Mouse (Mus musculus) layer of hippocampus, adult 9-11 months (tissue): ENCODE results near the gene Gm10142.
"Not testable (repeated sequence)": the region's sequence is repeated elsewhere in the genome, so short reads cannot be mapped to it uniquely, and the experiment has no call there.

ENCODE experiments used
- DNase-seq: peaks from one replicate; pipeline ENCODE4 v3.0.0; 2022

The Gm10142 gene

DNA sequence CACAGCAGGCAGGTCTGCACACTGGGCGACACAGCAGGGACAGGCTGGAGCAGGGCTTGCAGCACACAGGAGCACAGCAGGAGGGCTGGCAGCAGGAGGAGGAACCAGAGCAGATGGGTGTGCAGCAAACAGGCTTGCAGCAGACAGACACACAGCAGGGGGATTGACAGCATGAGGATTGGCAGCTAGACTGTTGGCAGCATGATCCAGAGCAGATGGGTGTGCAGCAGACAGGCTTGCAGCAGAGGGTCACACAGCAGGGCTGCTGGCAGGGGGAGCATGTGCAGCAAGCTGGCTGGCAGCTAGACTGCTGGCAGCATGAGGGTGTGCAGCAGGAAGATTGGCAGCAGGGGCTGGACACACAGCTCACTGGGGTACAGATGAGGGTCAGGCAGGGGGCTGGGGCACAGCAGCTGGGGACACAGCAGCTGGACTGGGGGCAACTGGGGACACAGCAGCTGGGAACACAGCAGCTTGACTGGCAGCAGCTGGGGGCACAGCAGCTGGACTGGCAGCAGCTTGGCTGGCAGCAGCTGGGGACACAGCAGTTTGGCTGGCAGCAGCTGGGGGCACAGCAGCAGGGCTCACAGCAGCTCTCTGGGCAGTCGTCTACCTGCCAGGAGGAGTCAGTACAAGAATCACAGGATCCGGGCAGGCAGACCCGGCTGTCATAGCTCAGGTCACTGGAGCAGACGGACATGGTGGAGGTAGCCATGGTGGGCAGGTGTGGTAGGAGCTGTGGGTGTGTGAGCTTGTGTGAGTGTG lies 26.5 kb downstream of the Gm10142 start, which contains the start of gene Gm18596:
Gm18596 (minus strand) TSS at position 715 of the 765 bp plus-strand sequence.
- DNase-seq, result not testable (repeated sequence)

GRCm38 (mm10) chr10:77750686-77751085 lies 35.1 kb downstream of the Gm10142 start:
- not testable (repeated sequence) for DNase-seq

GRCm38 (mm10) chr10:77751254-77751653 lies 35.6 kb downstream of the Gm10142 start, which contains the start of gene Gm9736:
Gene Gm9736 (minus strand): TSS chr10:77751354.
- DNase-seq, result not testable (repeated sequence)

DNA sequence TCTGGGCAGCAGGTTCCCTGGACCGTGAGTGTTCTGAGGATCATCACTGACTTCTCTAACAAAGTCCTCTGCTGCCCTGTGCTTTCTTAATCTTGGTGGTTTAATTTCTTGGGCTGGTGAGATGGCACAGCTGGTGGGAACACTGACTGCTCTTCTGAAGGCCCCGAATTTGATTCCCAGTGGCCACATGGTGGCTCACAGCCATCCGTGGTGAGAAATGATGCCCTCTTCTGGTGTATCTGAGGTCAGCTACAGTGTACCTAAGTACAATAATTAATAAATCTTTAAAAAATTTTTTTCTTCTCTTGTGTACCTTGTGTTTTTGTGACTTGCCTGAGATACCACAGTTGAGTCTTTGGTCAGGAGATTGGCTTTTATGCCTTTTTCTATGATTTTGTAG lies 36.7 kb downstream of the Gm10142 start:
- not testable (repeated sequence) for DNase-seq

DNA sequence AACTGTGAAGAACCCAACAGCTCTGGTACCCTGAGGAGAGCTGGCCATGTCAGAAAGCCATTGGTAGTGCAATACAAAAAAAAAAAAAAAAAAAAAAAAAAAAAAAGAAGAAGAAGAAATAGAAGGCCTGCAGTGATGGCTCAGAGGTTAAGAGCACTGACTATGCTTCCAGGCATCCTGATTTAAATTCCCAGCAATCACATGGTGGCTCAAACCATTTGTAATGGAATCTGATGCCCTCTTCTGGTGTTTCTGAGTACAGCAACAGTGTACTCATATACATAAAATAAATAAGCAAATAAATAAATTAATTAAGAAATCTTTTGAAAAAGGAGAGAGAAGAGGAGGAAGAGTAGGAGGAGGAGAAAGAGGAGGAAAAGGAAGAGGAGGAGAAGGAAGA lies 37.8 kb downstream of the Gm10142 start:
- DNase-seq, result no peak

GRCm38 (mm10) chr10:77759582-77759981 lies 44.0 kb downstream of the Gm10142 start, which contains the start of gene Gm3233:
Gene Gm3233 (minus strand): TSS chr10:77759682.
- DNase-seq, result not testable (repeated sequence)
